Mouse (Mus musculus) midbrain, postnatal 0 days (tissue): ENCODE measurements around the gene Timm22. TPM values are rescaled to one million over a fixed set of nuclear protein-coding genes. Genes with fewer than 3 reads are reported as not detected.

Source experiments
- ATAC-seq: fragments of 200-750 bp; cut with Nextera tagmentation; 2 replicates; pipeline ENCODE4 v1.8.0; 2017; ENCODE audit warnings: moderate number of reproducible peaks, mild to moderate bottlenecking, moderate TSS enrichment, moderate library complexity; ENCODE audit not compliant: low FRiP score
- DNase-seq: peaks from one replicate; pipeline ENCODE4 v3.0.0-alpha.2; 2015; ENCODE audit warnings: low spot score
- H3K27ac ChIP-seq: fragments of 300-500 bp; sonication (generic); 2 replicates; pipeline ENCODE4 v1.5.1; 2014; ENCODE audit warnings: low read depth, mild to moderate bottlenecking, low read length, mixed read lengths
- H3K27me3 ChIP-seq: fragments of 300-500 bp; sonication (generic); 2 replicates; pipeline ENCODE4 v1.6.1; 2014; ENCODE audit warnings: low read length, control low read depth, mixed read lengths; ENCODE audit not compliant: insufficient read depth
- H3K36me3 ChIP-seq: fragments of 300-500 bp; sonication (generic); 2 replicates; pipeline ENCODE4 v1.6.1; 2014; ENCODE audit warnings: low read length, control low read depth, mixed read lengths; ENCODE audit not compliant: insufficient read depth
- H3K4me1 ChIP-seq: fragments of 300-500 bp; sonication (generic); 2 replicates; pipeline ENCODE4 v1.6.1; 2014; ENCODE audit warnings: mild to moderate bottlenecking, control low read depth, antibody characterized with exemption, low read length, mixed read lengths; ENCODE audit not compliant: insufficient read depth
- H3K4me2 ChIP-seq: fragments of 300-500 bp; sonication (generic); 2 replicates; pipeline ENCODE4 v1.6.1; 2014; ENCODE audit warnings: low read depth, mild to moderate bottlenecking, low read length, mixed read lengths; ENCODE audit not compliant: poor library complexity, severe bottlenecking
- H3K4me3 ChIP-seq: fragments of 300-500 bp; sonication (generic); 2 replicates; pipeline ENCODE4 v1.5.1; 2014; ENCODE audit warnings: low read depth, mild to moderate bottlenecking, low read length, moderate library complexity
- H3K9ac ChIP-seq: fragments of 300-500 bp; sonication (generic); replicated peaks from 2 replicates; pipeline ENCODE4 v1.6.1; 2014; ENCODE audit warnings: mild to moderate bottlenecking, low read length, moderate library complexity, mixed read lengths; ENCODE audit not compliant: poor library complexity, severe bottlenecking
- H3K9me3 ChIP-seq: fragments of 300-500 bp; sonication (generic); 2 replicates; pipeline ENCODE4 v1.6.1; 2016; ENCODE audit warnings: low read length, control low read depth
- CTCF ChIP-seq: IDR thresholded peaks from 2 replicates; pipeline ENCODE4 v1.5.1; 2016; ENCODE audit warnings: antibody characterized with exemption, mild to moderate bottlenecking
- WGBS: fragments of 180-500 bp; shearing (Covaris S2); extraction: QIAGEN DNeasy Blood & Tissue Kit; methylation state at CpG from one replicate; pipeline ENCODE4 v1.1.7; 2014; 5-methylcytosine and 5-hydroxymethylcytosine counted together
- polyA plus RNA-seq: library from polyadenylated mRNA; unstranded; fragments of >200 nt; fragmentation: Nextera tagmentation; extraction: Ambion mirVana; gene quantifications from 2 replicates; pipeline ENCODE4 v1.2.1, GENCODE M21; 2015
- total RNA-seq: library from RNA; depleted of rRNA; stranded (reverse); fragments of >200 nt; gene quantifications from 2 replicates; pipeline ENCODE4 v1.2.3, GENCODE M21; 2014

The Timm22 gene
- total and polyA plus RNA-seq, 2 experiments from 2014 or later: 26.6 to 104 TPM

- WGBS: 86% methylated on average over 4 of the region's 4 CpGs
- Histone ChIP-seq H3K27me3 (no peaks in the 10 kb centered on the region), H3K27ac (no peak overlapping the region), H3K9me3 (no peaks in the 10 kb centered on the region), H3K4me2 (no peak overlapping the region), H3K9ac (no peak overlapping the region), H3K4me1 (no peaks in the 10 kb centered on the region), H3K4me3 (no peak overlapping the region), H3K36me3 (peaks cover 55% of the 10 kb centered on the region)
- DNase-seq (no peak), ATAC-seq (no peak)
- no peak for TF ChIP-seq CTCF
These were observed 8.2 kb downstream of the Timm22 start for GRCm38 (mm10) chr11:76415001-76415400.

- H3K4me1 ChIP-seq: no peaks in the 10 kb centered on the region
- 73% methylated on average over 2 of the region's 2 CpGs for WGBS
- no peak overlapping the region for H3K9ac ChIP-seq
- H3K9me3 ChIP-seq: no peaks in the 10 kb centered on the region
- TF ChIP-seq CTCF: no peak
- no peak for DNase-seq
- H3K36me3 ChIP-seq: peaks cover 64% of the 10 kb centered on the region
- H3K4me3 ChIP-seq: no peak overlapping the region
- no peak overlapping the region for H3K27ac ChIP-seq
- no peaks in the 10 kb centered on the region for H3K27me3 ChIP-seq
- no peak for ATAC-seq
- H3K4me2 ChIP-seq: no peak overlapping the region
These were observed 9.2 kb downstream of the Timm22 start for GRCm38 (mm10) chr11:76415985-76416384.

GRCm38 (mm10) chr11:76418423-76418822 lies 11.7 kb downstream of the Timm22 start:
- WGBS: 62% methylated on average over 8 of the region's 8 CpGs
- no peak overlapping the region for H3K4me3 ChIP-seq
- no peaks in the 10 kb centered on the region for H3K9me3 ChIP-seq
- H3K27me3 ChIP-seq: no peaks in the 10 kb centered on the region
- DNase-seq (peak; percentile 65), ATAC-seq (no peak)
- no peak overlapping the region for H3K9ac ChIP-seq
- no peak for TF ChIP-seq CTCF
- H3K27ac ChIP-seq: peak overlapping the region; percentile 12; the same call in 1 of the 2 replicates
- peaks cover 85% of the 10 kb centered on the region for H3K36me3 ChIP-seq
- H3K4me2 ChIP-seq: no peak overlapping the region
- H3K4me1 ChIP-seq: no peaks in the 10 kb centered on the region

- H3K9me3 ChIP-seq: no peaks in the 10 kb centered on the region
- no peaks in the 10 kb centered on the region for H3K4me1 ChIP-seq
- no peak overlapping the region for H3K9ac ChIP-seq
- 69% methylated on average over 4 of the region's 4 CpGs for WGBS
- peaks cover 88% of the 10 kb centered on the region for H3K36me3 ChIP-seq
- no peak for TF ChIP-seq CTCF
- ATAC-seq (no peak), DNase-seq (no peak)
- no peak overlapping the region for H3K4me2 ChIP-seq
- no peak overlapping the region for H3K27ac ChIP-seq
- no peak overlapping the region for H3K4me3 ChIP-seq
- no peaks in the 10 kb centered on the region for H3K27me3 ChIP-seq
These were observed 12.4 kb downstream of the Timm22 start for GRCm38 (mm10) chr11:76419179-76419578.

- DNase-seq (no peak), ATAC-seq (no peak)
- 72% methylated on average over 4 of the region's 4 CpGs for WGBS
- Histone ChIP-seq H3K9ac (no peak overlapping the region), H3K36me3 (peaks cover 90% of the 10 kb centered on the region), H3K9me3 (no peaks in the 10 kb centered on the region), H3K27me3 (no peaks in the 10 kb centered on the region), H3K27ac (no peak overlapping the region), H3K4me1 (no peaks in the 10 kb centered on the region), H3K4me3 (no peak overlapping the region), H3K4me2 (no peak overlapping the region)
- no peak for TF ChIP-seq CTCF
These were observed 14.1 kb downstream of the Timm22 start for GRCm38 (mm10) chr11:76420896-76421295.

GRCm38 (mm10) chr11:76425749-76426148 lies 19.0 kb downstream of the Timm22 start:
- TF ChIP-seq CTCF: no peak
- H3K4me3 ChIP-seq: no peak overlapping the region
- no peaks in the 10 kb centered on the region for H3K9me3 ChIP-seq
- no peaks in the 10 kb centered on the region; the same call in 1 of the 2 replicates for H3K4me1 ChIP-seq
- H3K27me3 ChIP-seq: no peaks in the 10 kb centered on the region
- H3K9ac ChIP-seq: no peak overlapping the region
- ATAC-seq (no peak), DNase-seq (no peak)
- H3K4me2 ChIP-seq: no peak overlapping the region
- WGBS: 87% methylated on average over 6 of the region's 6 CpGs
- H3K36me3 ChIP-seq: peaks cover 59% of the 10 kb centered on the region
- no peak overlapping the region for H3K27ac ChIP-seq
